Mouse (Mus musculus) heart, embryonic 14.5 days (tissue): ENCODE measurements around the gene Ms4a8a. TPM values are rescaled to one million over a fixed set of nuclear protein-coding genes. Genes with fewer than 3 reads are reported as not detected.
A peak's percentile ranks its signal among the peaks of the same experiment; 100 is the strongest.
"Not testable (repeated sequence)": the region's sequence is repeated elsewhere in the genome, so short reads cannot be mapped to it uniquely, and the experiment has no call there.

Experiments
- ATAC-seq: fragments of 200-750 bp; cut with Nextera tagmentation; 2 replicates; pipeline ENCODE4 v1.8.0; 2017; ENCODE audit warnings: low read depth, moderate TSS enrichment; ENCODE audit not compliant: insufficient number of reproducible peaks, insufficient read depth, low FRiP score
- H3K27ac ChIP-seq, 2 experiments: fragments of 200-500 bp in 1 of 2; fragments of 300-500 bp in 1 of 2; sonication (generic) in 1 of 2; replicated peaks in 1 of 2; 2 replicates each; pipeline ENCODE4 v1.5.1; 2012 to 2014; ENCODE audit warnings: low read depth in 2 of 2, low read length in 2 of 2, control low read depth in 1 of 2, mild to moderate bottlenecking in 1 of 2, mixed read lengths in 1 of 2; ENCODE audit not compliant: control insufficient read depth in 1 of 2, insufficient read depth in 1 of 2
- H3K27me3 ChIP-seq: fragments of 300-500 bp; sonication (generic); 2 replicates; pipeline ENCODE4 v1.6.1; 2014; ENCODE audit warnings: mild to moderate bottlenecking, low read length, control low read depth; ENCODE audit not compliant: control insufficient read depth, insufficient read depth
- H3K36me3 ChIP-seq: fragments of 300-500 bp; sonication (generic); 2 replicates; pipeline ENCODE4 v1.6.1; 2014; ENCODE audit warnings: mild to moderate bottlenecking, control low read depth, low read length, mixed read lengths; ENCODE audit not compliant: control insufficient read depth, insufficient read depth
- H3K4me1 ChIP-seq, 2 experiments: fragments of 200-500 bp in 1 of 2; fragments of 300-500 bp in 1 of 2; sonication (generic) in 1 of 2; 2 replicates each; pipeline ENCODE4 v1.6.1; 2012 to 2014; ENCODE audit warnings: low read length in 2 of 2, control low read depth in 1 of 2, mixed read lengths in 1 of 2; ENCODE audit not compliant: control insufficient read depth in 2 of 2, insufficient read depth in 2 of 2
- H3K4me2 ChIP-seq: fragments of 300-500 bp; sonication (generic); 2 replicates; pipeline ENCODE4 v1.6.1; 2014; ENCODE audit warnings: mild to moderate bottlenecking, low read length
- H3K4me3 ChIP-seq, 2 experiments: fragments of 200-500 bp in 1 of 2; fragments of 300-500 bp in 1 of 2; sonication (generic) in 1 of 2; 2 replicates each; pipeline ENCODE4 v1.5.1; 2012 to 2014; ENCODE audit warnings: low read length in 2 of 2, mild to moderate bottlenecking in 2 of 2, control low read depth in 1 of 2, low read depth in 1 of 2, moderate library complexity in 1 of 2; ENCODE audit not compliant: control insufficient read depth in 1 of 2, insufficient read depth in 1 of 2
- H3K9ac ChIP-seq: fragments of 300-500 bp; sonication (generic); 2 replicates; pipeline ENCODE4 v1.6.1; 2014; ENCODE audit warnings: mild to moderate bottlenecking, low read length
- H3K9me3 ChIP-seq: fragments of 300-500 bp; sonication (generic); 2 replicates; pipeline ENCODE4 v1.6.1; 2016; ENCODE audit warnings: low read length, control low read depth; ENCODE audit not compliant: control insufficient read depth
- WGBS: fragments of 180-500 bp; shearing (Covaris S2); extraction: QIAGEN DNeasy Blood & Tissue Kit; methylation state at CpG from one replicate; pipeline ENCODE4 v1.1.7; 2014; 5-methylcytosine and 5-hydroxymethylcytosine counted together
- polyA plus RNA-seq: library from polyadenylated mRNA; unstranded; fragments of >200 nt; fragmentation: Nextera tagmentation; extraction: Ambion mirVana; gene quantifications from 2 replicates; pipeline ENCODE4 v1.2.1, GENCODE M21; 2014

The Ms4a8a gene
- not detected in 2 replicates for polyA plus RNA-seq

DNA sequence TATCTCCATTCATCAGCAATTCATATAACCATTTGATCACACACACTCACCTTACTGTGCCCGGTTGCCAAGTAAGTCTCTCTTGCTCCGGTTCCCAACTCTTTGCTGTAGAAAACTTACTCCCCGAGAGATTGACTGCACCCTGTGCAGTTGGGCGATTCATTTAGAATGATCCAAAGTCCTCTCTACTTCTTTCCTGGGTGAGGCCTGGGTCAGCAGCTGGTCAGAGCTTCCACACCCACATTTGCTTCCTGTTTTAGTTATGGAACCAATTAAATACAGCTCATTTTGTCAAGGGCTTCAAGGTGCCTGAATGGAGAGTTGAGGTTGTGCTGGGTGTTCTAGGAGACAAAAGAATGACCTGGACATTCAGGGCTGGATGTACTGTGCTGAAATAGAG, at the start of gene Ms4a8a:
TSS of gene Ms4a8a (minus strand) at position 169 of the 400 bp plus-strand sequence.
- Histone ChIP-seq H3K27me3 (no peaks in the 10 kb centered on the region), H3K9ac (no peak within 1 kb of the TSS), H3K9me3 (no peaks in the 10 kb centered on the region), H3K27ac (no peak within 1 kb of the TSS), H3K4me2 (no peak within 1 kb of the TSS), H3K36me3 (no peaks in the 10 kb centered on the region), H3K4me1 (no peaks in the 10 kb centered on the region), H3K4me3 (no peak within 1 kb of the TSS)
- WGBS, result 68% methylated on average over 4 of the region's 4 CpGs
- no peak for ATAC-seq

DNA sequence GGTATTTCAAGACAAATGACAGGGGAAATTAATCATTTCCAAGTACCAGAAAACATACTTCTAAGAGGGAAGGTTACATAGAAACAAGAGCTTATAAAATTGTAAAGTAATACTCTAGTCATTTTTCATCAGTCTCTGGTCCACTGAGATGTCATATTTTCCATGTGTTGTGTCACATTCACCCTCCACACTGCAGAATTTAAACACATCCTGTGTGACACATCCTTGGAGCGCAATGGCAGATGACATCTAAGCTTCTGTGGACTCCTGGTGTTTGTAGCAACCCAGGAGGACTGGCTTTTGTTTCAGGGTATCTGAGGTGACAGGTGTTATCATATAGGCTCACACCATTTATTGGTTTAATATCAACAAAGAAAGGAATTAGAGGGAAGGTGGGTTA, 48.8 kb upstream of the Ms4a8a start:
- WGBS, result 76% methylated on average over 1 of the region's 1 CpGs
- Histone ChIP-seq H3K9me3 (no peaks in the 10 kb centered on the region), H3K4me2 (no peak overlapping the region), H3K36me3 (no peaks in the 10 kb centered on the region), H3K4me1 (no peaks in the 10 kb centered on the region), H3K27me3 (no peaks in the 10 kb centered on the region), H3K27ac (no peak overlapping the region), H3K9ac (no peak overlapping the region), H3K4me3 (no peak overlapping the region)
- ATAC-seq, result no peak

DNA sequence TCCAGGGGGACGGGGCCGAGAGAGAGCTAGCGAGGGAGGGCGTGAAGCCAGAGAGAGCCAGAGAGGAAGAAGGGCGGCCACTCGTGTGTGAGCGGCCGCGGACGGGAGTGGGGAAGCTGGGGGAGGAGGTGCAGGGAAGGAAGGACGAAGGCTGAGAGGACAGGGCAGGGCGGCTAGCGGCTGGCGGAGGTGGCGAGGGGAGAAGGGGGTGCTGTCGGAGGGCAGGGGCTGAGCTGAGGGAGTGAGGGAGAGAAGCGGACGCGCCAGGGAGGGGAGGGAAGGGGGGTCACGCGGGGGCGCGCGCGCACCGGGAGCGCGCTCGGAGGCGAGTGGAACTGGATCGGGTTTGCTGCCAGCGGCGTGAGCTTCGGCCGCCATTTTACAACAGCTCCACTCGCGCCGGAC, 40.1 kb upstream of the Ms4a8a start:
- not testable (repeated sequence) for H3K27me3 ChIP-seq, H3K4me1 ChIP-seq, H3K36me3 ChIP-seq, H3K27ac ChIP-seq, H3K9me3 ChIP-seq
- peak overlapping the region; percentile 40 to 58 for H3K4me3 ChIP-seq
- peak; percentile 97 for ATAC-seq
- H3K9ac ChIP-seq, result peak overlapping the region; percentile 61; the same call in 1 of the 2 replicates
- H3K4me2 ChIP-seq, result peak overlapping the region; percentile 59
- 2% methylated on average over 11 of the region's 38 CpGs for WGBS

DNA sequence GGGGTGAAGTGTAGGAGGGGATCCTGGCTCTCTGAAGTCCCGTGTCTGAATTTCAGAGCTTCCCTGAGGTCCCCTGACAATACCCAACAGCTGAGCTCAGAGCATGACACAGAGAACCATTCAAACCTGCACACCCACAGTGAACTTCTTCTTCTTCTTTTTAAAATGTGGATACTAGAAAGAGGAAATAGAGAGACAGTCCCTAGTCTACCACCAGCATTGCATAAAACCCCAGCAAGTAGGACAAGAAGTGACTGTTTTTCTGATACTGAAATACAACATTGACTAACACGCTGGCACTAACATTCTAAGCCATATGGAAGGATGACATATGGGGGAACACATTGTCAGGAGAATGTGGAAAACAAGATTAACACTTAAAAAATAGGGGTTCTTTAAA, 38.4 kb upstream of the Ms4a8a start:
- no peak for ATAC-seq
- WGBS, result 82% methylated on average over 2 of the region's 2 CpGs
- no peak overlapping the region for H3K4me2 ChIP-seq
- no peaks in the 10 kb centered on the region for H3K9me3 ChIP-seq
- no peaks in the 10 kb centered on the region for H3K4me1 ChIP-seq
- H3K27me3 ChIP-seq, result no peaks in the 10 kb centered on the region
- H3K9ac ChIP-seq, result no peak overlapping the region
- no peaks in the 10 kb centered on the region for H3K36me3 ChIP-seq
- H3K4me3 ChIP-seq, result no peak overlapping the region
- H3K27ac ChIP-seq, result no peak overlapping the region

DNA sequence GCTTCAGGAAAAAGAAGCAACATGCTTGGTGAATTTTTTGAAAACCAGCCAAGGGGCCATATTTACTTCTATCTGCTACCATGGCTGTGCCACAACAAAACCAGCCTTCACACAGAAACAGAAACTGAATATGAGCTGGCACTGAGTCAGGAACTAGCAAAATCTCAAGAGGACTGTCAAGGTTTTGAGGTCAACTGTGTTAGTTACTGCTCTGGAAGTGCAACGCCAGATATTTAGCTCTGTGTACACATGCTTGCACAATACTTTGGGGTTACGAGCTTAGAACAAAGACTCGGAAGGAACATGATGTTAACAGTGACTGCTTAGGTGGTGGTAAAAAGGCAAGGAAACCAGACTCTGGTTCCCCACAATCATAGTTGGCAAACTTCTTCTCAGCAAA, 26.8 kb upstream of the Ms4a8a start:
- Histone ChIP-seq H3K9me3 (no peaks in the 10 kb centered on the region), H3K27ac (no peak overlapping the region), H3K4me1 (no peaks in the 10 kb centered on the region), H3K4me2 (no peak overlapping the region), H3K4me3 (no peak overlapping the region), H3K27me3 (no peaks in the 10 kb centered on the region), H3K9ac (no peak overlapping the region), H3K36me3 (no peaks in the 10 kb centered on the region)
- ATAC-seq, result no peak
- WGBS, result 77% methylated on average over 3 of the region's 3 CpGs

DNA sequence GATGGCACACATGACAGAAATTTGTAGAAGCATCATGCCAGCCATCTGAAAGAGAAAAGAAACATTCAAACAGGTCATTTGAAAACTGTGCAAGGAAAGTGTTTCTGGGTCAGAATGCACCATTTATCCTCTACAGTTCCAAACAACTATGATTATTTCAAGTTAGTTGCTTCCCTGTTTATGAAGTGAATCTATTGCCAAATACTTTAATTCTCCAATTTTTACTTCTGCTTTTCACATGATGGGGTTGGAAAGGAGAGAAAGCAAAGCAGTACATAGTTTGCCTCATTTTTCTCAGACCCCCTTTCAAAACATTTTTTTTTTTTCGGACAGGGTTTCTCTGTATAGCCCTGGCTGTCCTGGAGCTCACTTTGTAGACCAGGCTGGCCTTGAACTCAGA, 21.0 kb upstream of the Ms4a8a start:
- ATAC-seq, result no peak
- Histone ChIP-seq H3K4me1 (no peaks in the 10 kb centered on the region), H3K4me2 (no peak overlapping the region), H3K27me3 (no peaks in the 10 kb centered on the region), H3K9ac (no peak overlapping the region), H3K36me3 (no peaks in the 10 kb centered on the region), H3K27ac (no peak overlapping the region), H3K9me3 (no peaks in the 10 kb centered on the region), H3K4me3 (no peak overlapping the region)
- WGBS, result 67% methylated on average over 1 of the region's 1 CpGs

DNA sequence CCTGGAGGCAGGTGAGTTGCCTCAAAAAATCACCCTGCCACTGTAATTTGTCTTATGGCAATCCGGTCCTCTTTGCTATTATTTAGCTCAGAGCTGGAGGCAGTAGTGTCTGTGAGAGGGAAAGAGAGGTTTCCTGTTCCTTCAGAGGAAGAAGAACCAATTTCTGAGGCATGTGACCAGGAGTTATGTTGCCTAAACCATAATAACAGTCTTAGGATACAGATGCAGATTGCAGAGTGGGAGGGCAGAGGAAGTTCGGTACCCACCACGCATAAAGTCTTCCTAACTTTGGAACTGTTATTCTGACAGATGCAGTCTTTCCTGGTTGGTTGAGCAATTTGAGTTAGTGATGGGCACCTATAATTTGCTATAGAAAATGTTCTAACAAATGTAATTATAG, 17.5 kb upstream of the Ms4a8a start:
- H3K9me3 ChIP-seq, result no peaks in the 10 kb centered on the region
- no peak overlapping the region for H3K4me2 ChIP-seq
- ATAC-seq, result no peak
- no peaks in the 10 kb centered on the region for H3K36me3 ChIP-seq
- 74% methylated on average over 3 of the region's 3 CpGs for WGBS
- no peak overlapping the region for H3K4me3 ChIP-seq
- no peaks in the 10 kb centered on the region for H3K4me1 ChIP-seq
- peaks cover 3% of the 10 kb centered on the region; the same call in 1 of the 2 replicates for H3K27me3 ChIP-seq
- H3K9ac ChIP-seq, result no peak overlapping the region
- H3K27ac ChIP-seq, result no peak overlapping the region

DNA sequence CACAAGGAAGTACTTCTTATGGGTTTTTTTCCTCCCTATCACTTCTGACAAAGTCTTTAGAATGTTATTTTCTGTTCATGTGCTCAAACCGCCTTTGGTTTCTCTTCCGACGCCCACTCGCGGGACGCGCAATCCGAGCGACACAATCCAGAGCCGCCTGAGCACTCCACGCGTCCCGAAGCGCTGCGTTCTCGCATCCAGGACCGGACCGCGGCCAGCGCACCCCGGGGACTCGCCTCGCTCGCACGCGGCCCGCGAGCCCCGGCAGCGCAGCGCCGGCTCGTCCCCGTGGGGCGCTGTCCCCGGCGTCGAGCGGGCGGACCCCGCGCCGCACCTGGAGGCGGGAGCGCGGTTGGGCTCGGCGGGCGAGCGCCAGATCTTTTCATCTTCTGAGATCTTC, 11.2 kb upstream of the Ms4a8a start:
- Histone ChIP-seq H3K27me3 (peaks cover 13% of the 10 kb centered on the region), H3K4me3 (peak overlapping the region; percentile 32 to 38; a peak in 3 of 4 replicates), H3K4me2 (peak overlapping the region; percentile 60)
- WGBS, result 2% methylated on average over 50 of the region's 50 CpGs
- not testable (repeated sequence) for ATAC-seq, H3K27ac ChIP-seq, H3K36me3 ChIP-seq, H3K4me1 ChIP-seq, H3K9me3 ChIP-seq, H3K9ac ChIP-seq
